Mouse (Mus musculus) heart, postnatal 0 days (tissue): ENCODE measurements around the gene Ptprj. TPM values are rescaled to one million over a fixed set of nuclear protein-coding genes. Genes with fewer than 3 reads are reported as not detected.

ENCODE experiments used
- ATAC-seq: fragments of 200-750 bp; cut with Nextera tagmentation; 2 replicates; pipeline ENCODE4 v1.8.0; 2017; ENCODE audit warnings: low read depth, moderate number of reproducible peaks, moderate library complexity; ENCODE audit not compliant: insufficient read depth
- DNase-seq: peaks from one replicate; pipeline ENCODE4 v3.0.0-alpha.2; 2016; ENCODE audit warnings: low spot score
- H3K27ac ChIP-seq: fragments of 300-500 bp; sonication (generic); 2 replicates; pipeline ENCODE4 v1.5.1; 2014; ENCODE audit warnings: low read depth, mild to moderate bottlenecking
- H3K27me3 ChIP-seq: fragments of 300-500 bp; sonication (generic); 2 replicates; pipeline ENCODE4 v1.6.1; 2014; ENCODE audit warnings: low read length, mixed read lengths; ENCODE audit not compliant: control insufficient read depth, insufficient read depth
- H3K36me3 ChIP-seq: fragments of 300-500 bp; sonication (generic); replicated peaks from 2 replicates; pipeline ENCODE4 v1.6.1; 2014; ENCODE audit warnings: low read length, mixed read lengths; ENCODE audit not compliant: control insufficient read depth, insufficient read depth
- H3K4me1 ChIP-seq: fragments of 300-500 bp; sonication (generic); 2 replicates; pipeline ENCODE4 v1.6.1; 2014; ENCODE audit warnings: antibody characterized with exemption; ENCODE audit not compliant: control insufficient read depth, insufficient read depth
- H3K4me2 ChIP-seq: fragments of 300-500 bp; sonication (generic); 2 replicates; pipeline ENCODE4 v1.6.1; 2014; ENCODE audit warnings: low read depth, mild to moderate bottlenecking, low read length, moderate library complexity
- H3K4me3 ChIP-seq: fragments of 300-500 bp; sonication (generic); 2 replicates; pipeline ENCODE4 v1.5.1; 2014; ENCODE audit warnings: low read depth, low read length
- H3K9ac ChIP-seq: fragments of 300-500 bp; sonication (generic); replicated peaks from 2 replicates; pipeline ENCODE4 v1.6.1; 2014; ENCODE audit warnings: low read depth, low read length, mixed read lengths
- H3K9me3 ChIP-seq: fragments of 300-500 bp; sonication (generic); replicated peaks from 2 replicates; pipeline ENCODE4 v1.6.1; 2016; ENCODE audit warnings: low read length; ENCODE audit not compliant: control insufficient read depth
- CTCF ChIP-seq: IDR thresholded peaks from 2 replicates; pipeline ENCODE4 v1.5.1; 2016; ENCODE audit warnings: antibody characterized with exemption, control low read depth, low read depth
- EP300 ChIP-seq: IDR thresholded peaks from 2 replicates; pipeline ENCODE4 v1.6.1; 2016; ENCODE audit warnings: antibody characterized with exemption, low read depth
- WGBS: fragments of 180-500 bp; shearing (Covaris S2); extraction: QIAGEN DNeasy Blood & Tissue Kit; methylation state at CpG from one replicate; pipeline ENCODE4 v1.1.7; 2014; 5-methylcytosine and 5-hydroxymethylcytosine counted together
- polyA plus RNA-seq: library from polyadenylated mRNA; unstranded; fragments of >200 nt; fragmentation: Nextera tagmentation; extraction: Ambion mirVana; gene quantifications from 2 replicates; pipeline ENCODE4 v1.2.1, GENCODE M21; 2015
- total RNA-seq: library from RNA; depleted of rRNA; stranded (reverse); fragments of >200 nt; gene quantifications from 2 replicates; pipeline ENCODE4 v1.2.3, GENCODE M21; 2014; ENCODE audit warnings: low replicate concordance

Gene Ptprj
- total and polyA plus RNA-seq, 2 experiments from 2014 or later, result 0.56 to 6.8 TPM

- 73% methylated on average over 5 of the region's 5 CpGs for WGBS
- Histone ChIP-seq H3K4me2 (no peak overlapping the region), H3K36me3 (no peaks in the 10 kb centered on the region), H3K27me3 (no peaks in the 10 kb centered on the region), H3K27ac (no peak overlapping the region), H3K4me1 (peaks cover 5% of the 10 kb centered on the region; the same call in 1 of the 2 replicates), H3K4me3 (no peak overlapping the region), H3K9me3 (no peaks in the 10 kb centered on the region), H3K9ac (no peak overlapping the region)
- DNase-seq, result no peak
- ATAC-seq, result no peak
- TF ChIP-seq EP300 (no peak), CTCF (no peak)
These were observed 65.5 kb downstream of the Ptprj start for GRCm38 (mm10) chr2:90514969-90515368.

GRCm38 (mm10) chr2:90509268-90509667 lies 71.2 kb downstream of the Ptprj start:
- DNase-seq (no peak), ATAC-seq (no peak)
- Histone ChIP-seq H3K9ac (no peak overlapping the region), H3K4me1 (peaks cover 13% of the 10 kb centered on the region), H3K36me3 (no peaks in the 10 kb centered on the region), H3K9me3 (no peaks in the 10 kb centered on the region), H3K27me3 (no peaks in the 10 kb centered on the region), H3K27ac (no peak overlapping the region), H3K4me2 (no peak overlapping the region), H3K4me3 (no peak overlapping the region)
- no peak for TF ChIP-seq CTCF
- TF ChIP-seq EP300, result no peak
- WGBS, result 83% methylated on average over 4 of the region's 4 CpGs

- no peak overlapping the region for H3K4me3 ChIP-seq
- peak; percentile 45; the same call in 1 of the 2 replicates for ATAC-seq
- no peaks in the 10 kb centered on the region for H3K9me3 ChIP-seq
- no peaks in the 10 kb centered on the region for H3K27me3 ChIP-seq
- H3K27ac ChIP-seq, result no peak overlapping the region
- H3K36me3 ChIP-seq, result no peaks in the 10 kb centered on the region
- TF ChIP-seq CTCF (no peak), EP300 (no peak)
- 62% methylated on average over 3 of the region's 3 CpGs for WGBS
- no peak overlapping the region for H3K9ac ChIP-seq
- peaks cover 16% of the 10 kb centered on the region for H3K4me1 ChIP-seq
- DNase-seq, result no peak
- no peak overlapping the region for H3K4me2 ChIP-seq
These were observed 74.3 kb downstream of the Ptprj start for GRCm38 (mm10) chr2:90506143-90506542.

- TF ChIP-seq CTCF (peak; percentile 47), EP300 (no peak)
- ATAC-seq (peak; percentile 68), DNase-seq (peak; percentile 55)
- no peaks in the 10 kb centered on the region for H3K9me3 ChIP-seq
- no peak overlapping the region for H3K9ac ChIP-seq
- H3K36me3 ChIP-seq, result no peaks in the 10 kb centered on the region
- 39% methylated on average over 6 of the region's 6 CpGs for WGBS
- peaks cover 16% of the 10 kb centered on the region for H3K4me1 ChIP-seq
- peak overlapping the region; percentile 1; the same call in 1 of the 2 replicates for H3K27ac ChIP-seq
- H3K4me2 ChIP-seq, result 0 out of 2 replicates have a peak overlapping the region, but pooled peaks have one; percentile 12
- no peak overlapping the region for H3K4me3 ChIP-seq
- no peaks in the 10 kb centered on the region for H3K27me3 ChIP-seq
These were observed 75.7 kb downstream of the Ptprj start for GRCm38 (mm10) chr2:90504731-90505171.

GRCm38 (mm10) chr2:90503182-90503833 lies 77.1 kb downstream of the Ptprj start:
- Histone ChIP-seq H3K36me3 (no peaks in the 10 kb centered on the region), H3K9ac (no peak overlapping the region), H3K4me2 (no peak overlapping the region), H3K27ac (no peak overlapping the region), H3K27me3 (no peaks in the 10 kb centered on the region), H3K4me1 (peaks cover 16% of the 10 kb centered on the region), H3K9me3 (no peaks in the 10 kb centered on the region), H3K4me3 (no peak overlapping the region)
- 81% methylated on average over 3 of the region's 3 CpGs for WGBS
- ATAC-seq, result no peak
- TF ChIP-seq CTCF, result no peak
- DNase-seq, result no peak

- TF ChIP-seq EP300, result no peak
- no peak for TF ChIP-seq CTCF
- no peak overlapping the region for H3K27ac ChIP-seq
- no peak overlapping the region for H3K9ac ChIP-seq
- no peak for ATAC-seq
- no peaks in the 10 kb centered on the region for H3K27me3 ChIP-seq
- H3K4me1 ChIP-seq, result peaks cover 20% of the 10 kb centered on the region
- no peak for DNase-seq
- no peaks in the 10 kb centered on the region for H3K36me3 ChIP-seq
- no peak overlapping the region for H3K4me2 ChIP-seq
- H3K9me3 ChIP-seq, result no peaks in the 10 kb centered on the region
- H3K4me3 ChIP-seq, result no peak overlapping the region
These were observed 77.7 kb downstream of the Ptprj start for GRCm38 (mm10) chr2:90502738-90503137.
